Mouse (Mus musculus) ovary, adult 18-20 months (tissue): ENCODE results near the gene Spata20.

Experiments used
- DNase-seq: peaks from one replicate; pipeline ENCODE4 v3.0.0; 2022; ENCODE audit warnings: low spot score, mixed read lengths

Spata20 gene

GRCm38 (mm10) chr11:94482738-94483137, 3.2 kb downstream of the Spata20 start:
- no peak for DNase-seq

GRCm38 (mm10) chr11:94481963-94482362, 4.0 kb downstream of the Spata20 start:
- DNase-seq: no peak

GRCm38 (mm10) chr11:94480382-94480781, 5.6 kb downstream of the Spata20 start:
- DNase-seq: no peak

- no peak for DNase-seq
Observed at GRCm38 (mm10) chr11:94477651-94478050, 8.3 kb downstream of the Spata20 start.

- DNase-seq: no peak
Observed at GRCm38 (mm10) chr11:94475722-94476121, 10.3 kb downstream of the Spata20 start.

GRCm38 (mm10) chr11:94474544-94474910, 11.5 kb downstream of the Spata20 start:
- no peak for DNase-seq

- peak; percentile 75 for DNase-seq
Observed at GRCm38 (mm10) chr11:94473707-94474543, 12.1 kb downstream of the Spata20 start, which contains the start of gene Cacna1g. Gene Cacna1g (minus strand): TSS chr11:94474198.

GRCm38 (mm10) chr11:94472916-94473706, 12.9 kb downstream of the Spata20 start:
- no peak for DNase-seq

GRCm38 (mm10) chr11:94472585-94472915, 13.4 kb downstream of the Spata20 start:
- no peak for DNase-seq

- DNase-seq: no peak
Observed at GRCm38 (mm10) chr11:94471740-94472584, 14.0 kb downstream of the Spata20 start.

GRCm38 (mm10) chr11:94470391-94470790, 15.6 kb downstream of the Spata20 start:
- DNase-seq: no peak

- no peak for DNase-seq
Observed at GRCm38 (mm10) chr11:94469136-94470064, 16.6 kb downstream of the Spata20 start.

- DNase-seq: no peak
Observed at GRCm38 (mm10) chr11:94468582-94469064, 17.4 kb downstream of the Spata20 start.

GRCm38 (mm10) chr11:94466333-94466855, 19.6 kb downstream of the Spata20 start:
- DNase-seq: no peak

GRCm38 (mm10) chr11:94464170-94464569, 21.8 kb downstream of the Spata20 start:
- no peak for DNase-seq

GRCm38 (mm10) chr11:94461856-94462255, 24.1 kb downstream of the Spata20 start:
- no peak for DNase-seq

GRCm38 (mm10) chr11:94457001-94457400, 29.0 kb downstream of the Spata20 start:
- DNase-seq: no peak

- DNase-seq: no peak
Observed at GRCm38 (mm10) chr11:94456347-94456746, 29.6 kb downstream of the Spata20 start.

GRCm38 (mm10) chr11:94455161-94455820, 30.7 kb downstream of the Spata20 start:
- no peak for DNase-seq

GRCm38 (mm10) chr11:94454756-94455155, 31.2 kb downstream of the Spata20 start:
- no peak for DNase-seq
